Mouse (Mus musculus) liver, embryonic 16.5 days (tissue): ENCODE measurements around the gene Rassf4. TPM values are rescaled to one million over a fixed set of nuclear protein-coding genes. Genes with fewer than 3 reads are reported as not detected.
A peak's percentile ranks its signal among the peaks of the same experiment; 100 is the strongest.

Source experiments
- ATAC-seq: fragments of 200-750 bp; cut with Nextera tagmentation; 2 replicates; pipeline ENCODE4 v1.8.0; 2017; ENCODE audit warnings: low read depth, mild to moderate bottlenecking, moderate number of reproducible peaks, moderate library complexity
- H3K27ac ChIP-seq: fragments of 300-500 bp; sonication (generic); 2 replicates; pipeline ENCODE4 v1.5.1; 2014; ENCODE audit warnings: mild to moderate bottlenecking, low read length
- H3K27me3 ChIP-seq: fragments of 300-500 bp; sonication (generic); 2 replicates; pipeline ENCODE4 v1.6.1; 2014; ENCODE audit warnings: low read depth, low read length, mixed read lengths; ENCODE audit not compliant: control insufficient read depth, insufficient read depth
- H3K36me3 ChIP-seq: fragments of 300-500 bp; sonication (generic); 2 replicates; pipeline ENCODE4 v1.6.1; 2014; ENCODE audit warnings: mild to moderate bottlenecking; ENCODE audit not compliant: control insufficient read depth, insufficient read depth
- H3K4me1 ChIP-seq: fragments of 300-500 bp; sonication (generic); 2 replicates; pipeline ENCODE4 v1.6.1; 2014; ENCODE audit warnings: low read depth, low read length, mixed read lengths; ENCODE audit not compliant: control insufficient read depth
- H3K4me2 ChIP-seq: fragments of 300-500 bp; sonication (generic); 2 replicates; pipeline ENCODE4 v1.6.1; 2014; ENCODE audit warnings: low read depth, low read length, mixed read lengths
- H3K4me3 ChIP-seq: fragments of 300-500 bp; sonication (generic); 2 replicates; pipeline ENCODE4 v1.5.1; 2014; ENCODE audit warnings: low read depth, mild to moderate bottlenecking, low read length
- H3K9ac ChIP-seq: fragments of 300-500 bp; sonication (generic); 2 replicates; pipeline ENCODE4 v1.6.1; 2014; ENCODE audit warnings: low read depth, low read length
- H3K9me3 ChIP-seq: fragments of 300-500 bp; sonication (generic); replicated peaks from 2 replicates; pipeline ENCODE4 v1.6.1; 2016; ENCODE audit warnings: low read length; ENCODE audit not compliant: control insufficient read depth
- WGBS: fragments of 180-500 bp; shearing (Covaris S2); extraction: QIAGEN DNeasy Blood & Tissue Kit; methylation state at CpG from one replicate; pipeline ENCODE4 v1.1.7; 2014; ENCODE audit not compliant: insufficient replicate concordance; 5-methylcytosine and 5-hydroxymethylcytosine counted together
- polyA plus RNA-seq: library from polyadenylated mRNA; unstranded; fragments of >200 nt; fragmentation: Nextera tagmentation; extraction: Ambion mirVana; gene quantifications from 2 replicates; pipeline ENCODE4 v1.2.1, GENCODE M21; 2015

The Rassf4 gene
- polyA plus RNA-seq, 1 experiment from 2014 or later, result 7.9 TPM

GRCm38 (mm10) chr6:116650406-116650805, 23.3 kb downstream of the Rassf4 start, which contains the start of gene Depp1:
Gene Depp1, plus strand, starts transcription at chr6:116650609.
- no peaks in the 10 kb centered on the region for H3K36me3 ChIP-seq
- whole genome bisulfite sequencing, result 7% methylated on average over 6 of the region's 6 CpGs
- peak within 1 kb of the TSS; percentile 37 for H3K9ac ChIP-seq
- peak; percentile 85 for ATAC-seq
- peak within 1 kb of the TSS; percentile 41 for H3K4me2 ChIP-seq
- H3K4me1 ChIP-seq, result peaks cover 3% of the 10 kb centered on the region; the same call in 1 of the 2 replicates
- H3K27ac ChIP-seq, result peak within 1 kb of the TSS; percentile 83
- H3K4me3 ChIP-seq, result peak within 1 kb of the TSS; percentile 49
- H3K9me3 ChIP-seq, result no peaks in the 10 kb centered on the region
- no peaks in the 10 kb centered on the region for H3K27me3 ChIP-seq

- WGBS, result 38% methylated on average over 7 of the region's 7 CpGs
- Histone ChIP-seq H3K9me3 (no peaks in the 10 kb centered on the region), H3K27me3 (no peaks in the 10 kb centered on the region), H3K27ac (peak overlapping the region; percentile 68), H3K9ac (no peak overlapping the region), H3K4me3 (no peak overlapping the region), H3K4me1 (peaks cover 3% of the 10 kb centered on the region; the same call in 1 of the 2 replicates), H3K4me2 (no peak overlapping the region), H3K36me3 (no peaks in the 10 kb centered on the region)
- no peak for ATAC-seq
These were observed 23.9 kb downstream of the Rassf4 start for GRCm38 (mm10) chr6:116649811-116650210.

- Histone ChIP-seq H3K4me2 (no peak overlapping the region), H3K9ac (no peak overlapping the region), H3K4me1 (peaks cover 3% of the 10 kb centered on the region; the same call in 1 of the 2 replicates), H3K9me3 (no peaks in the 10 kb centered on the region), H3K27ac (no peak overlapping the region), H3K27me3 (no peaks in the 10 kb centered on the region), H3K36me3 (no peaks in the 10 kb centered on the region), H3K4me3 (no peak overlapping the region)
- WGBS, result 70% methylated on average over 12 of the region's 12 CpGs
- peak; percentile 47; the same call in 1 of the 2 replicates for ATAC-seq
These were observed 26.0 kb downstream of the Rassf4 start for GRCm38 (mm10) chr6:116647763-116648162.

- WGBS, result 27% methylated on average over 3 of the region's 3 CpGs
- H3K9me3 ChIP-seq, result no peaks in the 10 kb centered on the region
- H3K4me3 ChIP-seq, result no peak overlapping the region
- no peaks in the 10 kb centered on the region for H3K36me3 ChIP-seq
- no peak overlapping the region for H3K9ac ChIP-seq
- peaks cover under 1% of the 10 kb centered on the region; the same call in 1 of the 2 replicates for H3K4me1 ChIP-seq
- no peak overlapping the region for H3K27ac ChIP-seq
- no peak for ATAC-seq
- no peak overlapping the region for H3K4me2 ChIP-seq
- no peaks in the 10 kb centered on the region for H3K27me3 ChIP-seq
These were observed 29.4 kb downstream of the Rassf4 start for GRCm38 (mm10) chr6:116644335-116644734.

- Histone ChIP-seq H3K9ac (no peak overlapping the region), H3K4me3 (no peak overlapping the region), H3K4me2 (no peak overlapping the region), H3K27ac (no peak overlapping the region), H3K27me3 (no peaks in the 10 kb centered on the region), H3K4me1 (no peaks in the 10 kb centered on the region), H3K9me3 (no peaks in the 10 kb centered on the region), H3K36me3 (no peaks in the 10 kb centered on the region)
- 40% methylated on average over 4 of the region's 4 CpGs for WGBS
- no peak for ATAC-seq
These were observed 29.9 kb downstream of the Rassf4 start for GRCm38 (mm10) chr6:116643881-116644280.

GRCm38 (mm10) chr6:116642942-116643341, 30.8 kb downstream of the Rassf4 start:
- ATAC-seq, result no peak
- H3K4me3 ChIP-seq, result no peak overlapping the region
- WGBS, result 80% methylated on average over 11 of the region's 11 CpGs

GRCm38 (mm10) chr6:116639663-116640062, 34.1 kb downstream of the Rassf4 start:
- no peak for ATAC-seq
- Histone ChIP-seq H3K4me2 (no peak overlapping the region), H3K9ac (no peak overlapping the region), H3K27me3 (no peaks in the 10 kb centered on the region), H3K36me3 (no peaks in the 10 kb centered on the region), H3K27ac (no peak overlapping the region), H3K4me1 (0 out of 2 replicates have a peak, but pooled peaks cover 2% of the 10 kb centered on the region), H3K4me3 (no peak overlapping the region), H3K9me3 (no peaks in the 10 kb centered on the region)
- WGBS, result 22% methylated on average over 2 of the region's 2 CpGs

More at GRCm38 (mm10) chr6:116642942-116643341, 30.8 kb downstream of the Rassf4 start:
- Histone ChIP-seq H3K9ac (no peak overlapping the region), H3K27me3 (no peaks in the 10 kb centered on the region), H3K9me3 (no peaks in the 10 kb centered on the region), H3K36me3 (no peaks in the 10 kb centered on the region), H3K4me1 (no peaks in the 10 kb centered on the region), H3K4me2 (no peak overlapping the region), H3K27ac (no peak overlapping the region)

GRCm38 (mm10) chr6:116638871-116639270, 34.9 kb downstream of the Rassf4 start:
- H3K27ac ChIP-seq, result no peak overlapping the region
- 56% methylated on average over 2 of the region's 2 CpGs for WGBS

GRCm38 (mm10) chr6:116637496-116637895, 36.3 kb downstream of the Rassf4 start:
- Histone ChIP-seq H3K9ac (no peak overlapping the region), H3K4me3 (no peak overlapping the region), H3K36me3 (no peaks in the 10 kb centered on the region), H3K4me2 (no peak overlapping the region), H3K27me3 (no peaks in the 10 kb centered on the region), H3K4me1 (peaks cover 2% of the 10 kb centered on the region; the same call in 1 of the 2 replicates), H3K27ac (no peak overlapping the region), H3K9me3 (no peaks in the 10 kb centered on the region)
- WGBS, result 60% methylated on average over 5 of the region's 5 CpGs
- no peak for ATAC-seq

More at GRCm38 (mm10) chr6:116638871-116639270, 34.9 kb downstream of the Rassf4 start:
- no peaks in the 10 kb centered on the region for H3K27me3 ChIP-seq
- no peak overlapping the region for H3K4me2 ChIP-seq
- H3K4me1 ChIP-seq, result peaks cover 2% of the 10 kb centered on the region; the same call in 1 of the 2 replicates
- H3K9me3 ChIP-seq, result no peaks in the 10 kb centered on the region
- H3K9ac ChIP-seq, result no peak overlapping the region
- no peak overlapping the region for H3K4me3 ChIP-seq
- no peaks in the 10 kb centered on the region for H3K36me3 ChIP-seq
- no peak for ATAC-seq
